Mouse (Mus musculus) left cerebral cortex, adult 2 months (tissue): ENCODE measurements around the gene Pprc1. TPM values are rescaled to one million over a fixed set of nuclear protein-coding genes. Genes with fewer than 3 reads are reported as not detected.

Source experiments
- DNase-seq, 2 experiments: peaks; one replicate each; pipeline ENCODE4 v3.0.0; 2021 to 2022; ENCODE audit warnings: low spot score in 2 of 2, mixed read lengths in 1 of 2; ENCODE audit errors: extremely low spot score in 1 of 2
- H3K27ac ChIP-seq: fragments of 200-600 bp; 2 replicates; pipeline ENCODE4 v1.8.1; 2022
- H3K4me3 ChIP-seq: fragments of 200-600 bp; 2 replicates; pipeline ENCODE4 v1.8.1; 2022
- CTCF ChIP-seq: fragments of 200-600 bp; IDR thresholded peaks from 2 replicates; pipeline ENCODE4 v1.8.1; 2022; ENCODE audit warnings: antibody characterized with exemption, mild to moderate bottlenecking, moderate library complexity
- intact Hi-C: fragments of 180-260 bp; cut with DNase I; formaldehyde crosslinking; loops from one replicate; pipeline ENCODE4 v1.15.1; 2025
- total RNA-seq, 2 experiments: library from RNA; stranded (reverse); gene quantifications; 2 replicates each; pipeline ENCODE4 v1.2.3; 2021

The Pprc1 gene
- total RNA-seq, 2 experiments from 2014 or later, result 29.0 to 31.8 TPM

GRCm38 (mm10) chr19:46014572-46015178 lies 30.0 kb upstream of the Pprc1 start:
- DNase-seq, result peak; percentile 81 to 85
- Histone ChIP-seq H3K27ac (no peak overlapping the region), H3K4me3 (no peak overlapping the region)
- intact Hi-C loops, result loop anchor here (2.0 to 10.0 kb wide), 2 partner anchors 202 to 440 kb away; no protein-coding TSS in a partner anchor
- TF ChIP-seq CTCF, result peak; percentile 98

- no peak for TF ChIP-seq CTCF
- H3K4me3 ChIP-seq, result no peak overlapping the region
- no peak overlapping the region for H3K27ac ChIP-seq
- no peak for DNase-seq
- intact Hi-C loops, result loop anchor here (10.0 kb wide), 1 partner anchor 441 kb away; no protein-coding TSS in a partner anchor
Observed at GRCm38 (mm10) chr19:46016023-46016422, 28.7 kb upstream of the Pprc1 start.

GRCm38 (mm10) chr19:46024959-46025358 lies 19.7 kb upstream of the Pprc1 start:
- no peak for DNase-seq
- no peak for TF ChIP-seq CTCF
- intact Hi-C loops, result no loop called here
- Histone ChIP-seq H3K4me3 (no peak overlapping the region), H3K27ac (no peak overlapping the region)

GRCm38 (mm10) chr19:46026567-46026966 lies 18.1 kb upstream of the Pprc1 start:
- intact Hi-C loops, result no loop called here
- DNase-seq, result no peak
- H3K4me3 ChIP-seq, result no peak overlapping the region
- H3K27ac ChIP-seq, result no peak overlapping the region
- TF ChIP-seq CTCF, result no peak

- H3K27ac ChIP-seq, result no peak overlapping the region
- DNase-seq, result no peak
- intact Hi-C loops, result no loop called here
- H3K4me3 ChIP-seq, result no peak overlapping the region
- TF ChIP-seq CTCF, result peak; percentile 21
Observed at GRCm38 (mm10) chr19:46028747-46029320, 15.9 kb upstream of the Pprc1 start.

- H3K27ac ChIP-seq, result no peak overlapping the region
- no peak for TF ChIP-seq CTCF
- no peak overlapping the region for H3K4me3 ChIP-seq
- intact Hi-C loops, result no loop called here
- DNase-seq, result no peak
Observed at GRCm38 (mm10) chr19:46029652-46030051, 15.0 kb upstream of the Pprc1 start.

- Histone ChIP-seq H3K27ac (no peak overlapping the region), H3K4me3 (no peak overlapping the region)
- DNase-seq, result no peak
- TF ChIP-seq CTCF, result no peak
- intact Hi-C loops, result no loop called here
Observed at GRCm38 (mm10) chr19:46030196-46030983, 14.3 kb upstream of the Pprc1 start.

GRCm38 (mm10) chr19:46031689-46032432 lies 12.8 kb upstream of the Pprc1 start:
- TF ChIP-seq CTCF, result no peak
- DNase-seq, result no peak
- H3K4me3 ChIP-seq, result no peak overlapping the region
- intact Hi-C loops, result no loop called here
- H3K27ac ChIP-seq, result no peak overlapping the region

- no peak for DNase-seq
Observed at GRCm38 (mm10) chr19:46032731-46033510, 11.8 kb upstream of the Pprc1 start.

GRCm38 (mm10) chr19:46033911-46034310 lies 10.8 kb upstream of the Pprc1 start:
- TF ChIP-seq CTCF, result no peak
- DNase-seq, result no peak
- Histone ChIP-seq H3K4me3 (no peak overlapping the region), H3K27ac (no peak overlapping the region)
- intact Hi-C loops, result no loop called here

More at GRCm38 (mm10) chr19:46032731-46033510, 11.8 kb upstream of the Pprc1 start:
- TF ChIP-seq CTCF, result no peak
- no peak overlapping the region for H3K4me3 ChIP-seq
- intact Hi-C loops, result no loop called here
- H3K27ac ChIP-seq, result peak overlapping the region; percentile 5; the same call in 1 of the 2 replicates

GRCm38 (mm10) chr19:46035971-46036370 lies 8.7 kb upstream of the Pprc1 start:
- no peak for DNase-seq
- no peak overlapping the region for H3K4me3 ChIP-seq
- no peak for TF ChIP-seq CTCF
- intact Hi-C loops, result no loop called here
- H3K27ac ChIP-seq, result no peak overlapping the region
